Mouse (Mus musculus): ENCODE measurements around the gene Xylt1. TPM values are rescaled to one million over a fixed set of nuclear protein-coding genes. Genes with fewer than 3 reads are reported as not detected.

Gene Xylt1
- polyA plus RNA-seq, 1 experiment = 2.7 TPM

DNA sequence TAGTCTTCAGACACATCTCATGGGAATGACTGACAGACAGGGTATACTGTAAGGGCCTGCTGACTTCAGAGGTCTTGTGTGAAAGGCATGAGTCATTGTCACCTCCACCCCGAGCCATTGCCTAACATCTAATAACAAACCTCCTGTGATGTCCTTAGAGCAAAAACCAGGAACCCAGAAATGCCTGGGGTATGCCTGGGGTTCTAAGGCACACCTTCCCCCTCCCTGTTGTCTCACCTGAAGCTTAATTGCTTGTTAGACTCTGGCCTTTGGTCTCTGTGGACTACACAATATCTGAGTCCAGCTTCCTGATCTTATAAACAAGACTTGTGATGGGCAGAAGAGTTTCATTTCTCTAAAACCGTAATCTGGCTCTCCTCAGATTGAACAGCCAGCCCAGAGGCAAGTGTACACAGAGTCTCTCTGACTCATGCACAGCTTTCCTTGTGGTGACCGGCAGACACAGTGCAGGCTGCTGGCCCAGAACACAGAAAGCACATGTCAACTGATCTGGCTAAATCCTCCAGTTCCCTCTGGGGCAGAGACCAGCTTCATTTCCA, 89.5 kb downstream of the Xylt1 start:
- H3K4me1 ChIP-seq (ENCODE audit: control insufficient read depth, insufficient read depth, low read length) = peaks cover 2% of the 10 kb centered on the region; the same call in 1 of the 2 replicates
- H3K4me3 ChIP-seq (replicated peaks; ENCODE audit: extremely low read depth, low read depth, low read length) = no peak overlapping the region
- DNase-seq = no peak
- no peak for TF ChIP-seq POLR2A (IDR thresholded peaks at IDR 0.05; ENCODE audit: borderline replicate concordance, extremely low read depth, low read depth, low read length)
- no peak for TF ChIP-seq CTCF (IDR thresholded peaks at IDR 0.05; ENCODE audit: insufficient read depth, low read length)
- 54% methylated on average over 3 of the region's 3 CpGs for WGBS

DNA sequence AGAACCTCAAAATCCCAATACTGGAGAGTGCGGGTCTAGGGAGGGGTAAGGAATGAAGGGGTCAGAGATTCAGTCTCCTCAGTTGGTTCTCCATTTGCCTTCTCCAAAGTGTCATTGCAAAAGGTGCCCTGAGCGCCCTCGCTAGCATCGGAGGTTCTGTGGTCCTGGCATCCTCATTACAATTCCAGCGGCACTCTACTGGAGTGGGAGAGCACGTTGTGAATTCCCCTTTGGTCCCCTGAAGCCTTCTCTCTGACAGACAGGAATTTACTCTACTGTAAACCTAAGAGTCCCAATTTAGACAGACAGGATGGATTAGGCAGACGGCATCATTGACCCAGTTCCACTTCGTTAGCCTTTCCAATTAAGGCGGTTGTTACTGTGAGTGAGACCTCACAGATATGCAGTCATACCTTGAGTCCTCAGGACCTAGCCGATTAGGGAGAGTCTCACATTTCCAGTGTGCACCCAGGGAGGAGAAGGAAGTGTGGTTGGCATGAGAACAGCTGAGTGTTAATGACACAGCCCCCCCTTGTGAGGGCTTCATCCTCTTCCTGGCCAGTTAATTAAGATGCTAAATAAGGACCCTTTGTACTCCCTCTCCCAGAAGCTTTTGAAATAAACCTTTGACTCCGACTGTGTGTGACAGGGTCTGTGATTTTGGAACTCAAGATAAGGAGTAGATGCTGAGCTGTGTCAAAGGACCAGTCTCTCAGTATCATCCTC, 91.4 kb downstream of the Xylt1 start:
- no peak for DNase-seq
- Histone ChIP-seq H3K4me3 (replicated peaks; ENCODE audit: extremely low read depth, low read depth, low read length) (no peak overlapping the region), H3K4me1 (ENCODE audit: control insufficient read depth, insufficient read depth, low read length) (peaks cover 2% of the 10 kb centered on the region; the same call in 1 of the 2 replicates)
- 61% methylated on average over 11 of the region's 11 CpGs for WGBS
- TF ChIP-seq POLR2A (IDR thresholded peaks at IDR 0.05; ENCODE audit: borderline replicate concordance, extremely low read depth, low read depth, low read length) = no peak
- no peak for TF ChIP-seq CTCF (IDR thresholded peaks at IDR 0.05; ENCODE audit: insufficient read depth, low read length)

- Histone ChIP-seq H3K4me3 (replicated peaks; ENCODE audit: extremely low read depth, low read depth, low read length) (no peak overlapping the region), H3K4me1 (ENCODE audit: control insufficient read depth, insufficient read depth, low read length) (peaks cover 2% of the 10 kb centered on the region; the same call in 1 of the 2 replicates)
- TF ChIP-seq CTCF (IDR thresholded peaks at IDR 0.05; ENCODE audit: insufficient read depth, low read length) (no peak), POLR2A (IDR thresholded peaks at IDR 0.05; ENCODE audit: borderline replicate concordance, extremely low read depth, low read depth, low read length) (no peak)
- 70% methylated on average over 19 of the region's 19 CpGs for WGBS
- no peak for DNase-seq
These were observed 92.3 kb downstream of the Xylt1 start for GRCm38 (mm10) chr7:117472781-117473743.

DNA sequence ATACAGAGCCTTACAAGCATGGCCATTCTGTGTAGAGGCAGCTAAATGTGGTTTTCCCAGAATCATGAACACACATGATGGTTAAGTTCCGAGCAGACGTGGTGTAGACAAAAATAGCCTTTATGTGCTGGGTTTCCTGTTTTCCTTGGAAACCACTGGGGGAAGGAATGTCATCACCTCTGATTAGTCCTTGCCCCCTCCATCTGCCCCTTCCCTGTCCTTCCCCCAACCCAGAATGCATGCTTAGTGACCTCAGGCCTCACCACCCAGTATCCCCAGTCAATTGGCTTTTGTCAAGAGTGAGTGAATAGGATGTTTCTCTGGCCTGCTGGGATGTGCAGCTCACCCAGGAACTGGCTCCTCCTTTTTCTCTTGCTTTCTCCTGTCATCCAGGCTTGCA, 93.5 kb downstream of the Xylt1 start:
- Histone ChIP-seq H3K4me3 (replicated peaks; ENCODE audit: extremely low read depth, low read depth, low read length) (no peak overlapping the region), H3K4me1 (ENCODE audit: control insufficient read depth, insufficient read depth, low read length) (peaks cover 2% of the 10 kb centered on the region; the same call in 1 of the 2 replicates)
- no peak for TF ChIP-seq POLR2A (IDR thresholded peaks at IDR 0.05; ENCODE audit: borderline replicate concordance, extremely low read depth, low read depth, low read length)
- TF ChIP-seq CTCF (IDR thresholded peaks at IDR 0.05; ENCODE audit: insufficient read depth, low read length) = no peak
- DNase-seq = no peak
- 44% methylated on average over 2 of the region's 2 CpGs for WGBS

GRCm38 (mm10) chr7:117475106-117475505, 94.3 kb downstream of the Xylt1 start:
- WGBS = 72% methylated on average over 4 of the region's 4 CpGs
- no peak for TF ChIP-seq POLR2A (IDR thresholded peaks at IDR 0.05; ENCODE audit: borderline replicate concordance, extremely low read depth, low read depth, low read length)
- TF ChIP-seq CTCF (IDR thresholded peaks at IDR 0.05; ENCODE audit: insufficient read depth, low read length) = no peak
- no peak overlapping the region for H3K4me3 ChIP-seq (replicated peaks; ENCODE audit: extremely low read depth, low read depth, low read length)
- no peaks in the 10 kb centered on the region for H3K4me1 ChIP-seq (ENCODE audit: control insufficient read depth, insufficient read depth, low read length)
- no peak for DNase-seq

GRCm38 (mm10) chr7:117478937-117479336, 98.2 kb downstream of the Xylt1 start:
- Histone ChIP-seq H3K4me1 (ENCODE audit: control insufficient read depth, insufficient read depth, low read length) (no peaks in the 10 kb centered on the region), H3K4me3 (replicated peaks; ENCODE audit: extremely low read depth, low read depth, low read length) (no peak overlapping the region)
- DNase-seq = no peak
- 56% methylated on average over 1 of the region's 1 CpGs for WGBS
- no peak for TF ChIP-seq CTCF (IDR thresholded peaks at IDR 0.05; ENCODE audit: insufficient read depth, low read length)
- TF ChIP-seq POLR2A (IDR thresholded peaks at IDR 0.05; ENCODE audit: borderline replicate concordance, extremely low read depth, low read depth, low read length) = no peak

GRCm38 (mm10) chr7:117480831-117481230, 100.1 kb downstream of the Xylt1 start:
- no peak for DNase-seq
- 0 out of 2 replicates have a peak, but pooled peaks cover 2% of the 10 kb centered on the region for H3K4me1 ChIP-seq (ENCODE audit: control insufficient read depth, insufficient read depth, low read length)
- TF ChIP-seq CTCF (IDR thresholded peaks at IDR 0.05; ENCODE audit: insufficient read depth, low read length) (no peak), POLR2A (IDR thresholded peaks at IDR 0.05; ENCODE audit: borderline replicate concordance, extremely low read depth, low read depth, low read length) (no peak)
- 84% methylated on average over 5 of the region's 5 CpGs for WGBS
- H3K4me3 ChIP-seq (replicated peaks; ENCODE audit: extremely low read depth, low read depth, low read length) = no peak overlapping the region

DNA sequence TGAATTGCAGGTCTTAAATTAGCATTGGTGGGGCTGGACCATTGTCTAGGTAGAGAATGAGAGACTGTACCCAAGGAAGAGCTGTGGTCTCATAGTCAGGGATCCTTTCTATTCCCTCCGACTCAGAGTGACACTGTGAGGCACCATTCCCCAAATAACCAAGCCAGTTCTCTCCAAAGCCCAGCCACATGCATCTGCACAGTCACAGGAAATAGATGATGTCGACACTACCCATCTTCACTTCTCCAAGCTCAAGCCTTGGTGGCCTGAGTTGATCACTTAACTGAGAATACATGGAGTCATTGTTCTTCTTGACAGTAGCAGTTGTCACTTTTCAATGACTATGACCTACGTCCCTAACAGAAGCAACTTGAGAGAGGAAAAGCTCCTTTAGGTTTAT, 100.6 kb downstream of the Xylt1 start:
- DNase-seq = no peak
- WGBS = 84% methylated on average over 3 of the region's 3 CpGs
- Histone ChIP-seq H3K4me1 (ENCODE audit: control insufficient read depth, insufficient read depth, low read length) (peaks cover 2% of the 10 kb centered on the region; the same call in 1 of the 2 replicates), H3K4me3 (replicated peaks; ENCODE audit: extremely low read depth, low read depth, low read length) (no peak overlapping the region)
- TF ChIP-seq POLR2A (IDR thresholded peaks at IDR 0.05; ENCODE audit: borderline replicate concordance, extremely low read depth, low read depth, low read length) (no peak), CTCF (IDR thresholded peaks at IDR 0.05; ENCODE audit: insufficient read depth, low read length) (no peak)

- TF ChIP-seq POLR2A (IDR thresholded peaks at IDR 0.05; ENCODE audit: borderline replicate concordance, extremely low read depth, low read depth, low read length) (no peak), CTCF (IDR thresholded peaks at IDR 0.05; ENCODE audit: insufficient read depth, low read length) (no peak)
- WGBS = 88% methylated on average over 2 of the region's 2 CpGs
- DNase-seq = no peak
- Histone ChIP-seq H3K4me3 (replicated peaks; ENCODE audit: extremely low read depth, low read depth, low read length) (no peak overlapping the region), H3K4me1 (ENCODE audit: control insufficient read depth, insufficient read depth, low read length) (peaks cover 4% of the 10 kb centered on the region; the same call in 1 of the 2 replicates)
These were observed 101.9 kb downstream of the Xylt1 start for GRCm38 (mm10) chr7:117482701-117483100.
